Mouse (Mus musculus): ENCODE measurements around the gene Rgmb. TPM values are rescaled to one million over a fixed set of nuclear protein-coding genes. Genes with fewer than 3 reads are reported as not detected.

Rgmb gene
- polyA plus RNA-seq, 1 experiment from 2014 or later, result 53.7 TPM

- 88% methylated on average over 4 of the region's 4 CpGs for WGBS
- Histone ChIP-seq H3K4me3 (replicated peaks) (no peak overlapping the region), H3K9ac (replicated peaks) (no peak overlapping the region), H3K4me2 (no peak overlapping the region), H3K27me3 (replicated peaks) (no peaks in the 10 kb centered on the region), H3K4me1 (peaks cover 64% of the 10 kb centered on the region), H3K27ac (replicated peaks) (no peak overlapping the region), H3K9me3 (replicated peaks) (no peaks in the 10 kb centered on the region), H3K36me3 (no peaks in the 10 kb centered on the region)
- ATAC-seq (ENCODE audit: low FRiP score), result no peak
These were observed 9.1 kb downstream of the Rgmb start for GRCm38 (mm10) chr17:15821706-15822105.

- Histone ChIP-seq H3K27ac (replicated peaks) (no peak overlapping the region), H3K9me3 (replicated peaks) (no peaks in the 10 kb centered on the region), H3K36me3 (no peaks in the 10 kb centered on the region), H3K4me2 (peak overlapping the region; percentile 7; the same call in 1 of the 2 replicates), H3K27me3 (replicated peaks) (no peaks in the 10 kb centered on the region), H3K9ac (replicated peaks) (no peak overlapping the region), H3K4me1 (peaks cover 65% of the 10 kb centered on the region), H3K4me3 (replicated peaks) (no peak overlapping the region)
- no peak for ATAC-seq (ENCODE audit: low FRiP score)
- WGBS, result 82% methylated on average over 10 of the region's 10 CpGs
These were observed 10.1 kb downstream of the Rgmb start for GRCm38 (mm10) chr17:15820761-15821160.

GRCm38 (mm10) chr17:15820146-15820545, 10.7 kb downstream of the Rgmb start:
- Histone ChIP-seq H3K9me3 (replicated peaks) (no peaks in the 10 kb centered on the region), H3K9ac (replicated peaks) (no peak overlapping the region), H3K4me2 (peak overlapping the region; percentile 10; the same call in 1 of the 2 replicates), H3K27ac (replicated peaks) (no peak overlapping the region), H3K4me3 (replicated peaks) (no peak overlapping the region), H3K27me3 (replicated peaks) (no peaks in the 10 kb centered on the region), H3K4me1 (peaks cover 71% of the 10 kb centered on the region), H3K36me3 (no peaks in the 10 kb centered on the region)
- WGBS, result 43% methylated on average over 6 of the region's 6 CpGs
- ATAC-seq (ENCODE audit: low FRiP score), result no peak

GRCm38 (mm10) chr17:15818372-15818771, 12.5 kb downstream of the Rgmb start:
- no peak overlapping the region for H3K27ac ChIP-seq (replicated peaks)
- no peaks in the 10 kb centered on the region for H3K36me3 ChIP-seq
- H3K9ac ChIP-seq (replicated peaks), result no peak overlapping the region
- 77% methylated on average over 8 of the region's 8 CpGs for WGBS
- H3K4me3 ChIP-seq (replicated peaks), result no peak overlapping the region
- peaks cover 71% of the 10 kb centered on the region for H3K4me1 ChIP-seq
- H3K4me2 ChIP-seq, result no peak overlapping the region
- no peaks in the 10 kb centered on the region for H3K27me3 ChIP-seq (replicated peaks)
- H3K9me3 ChIP-seq (replicated peaks), result no peaks in the 10 kb centered on the region
- ATAC-seq (ENCODE audit: low FRiP score), result no peak

- H3K9ac ChIP-seq (replicated peaks), result 0 out of 2 replicates have a peak overlapping the region, but pooled peaks have one; percentile 15
- no peaks in the 10 kb centered on the region for H3K27me3 ChIP-seq (replicated peaks)
- no peak overlapping the region for H3K4me2 ChIP-seq
- no peak for ATAC-seq (ENCODE audit: low FRiP score)
- WGBS, result 94% methylated on average over 2 of the region's 2 CpGs
- no peaks in the 10 kb centered on the region for H3K9me3 ChIP-seq (replicated peaks)
- H3K4me3 ChIP-seq (replicated peaks), result no peak overlapping the region
- peaks cover 72% of the 10 kb centered on the region for H3K4me1 ChIP-seq
- no peak overlapping the region for H3K27ac ChIP-seq (replicated peaks)
- no peaks in the 10 kb centered on the region for H3K36me3 ChIP-seq
These were observed 13.2 kb downstream of the Rgmb start for GRCm38 (mm10) chr17:15817634-15818033.

- 92% methylated on average over 5 of the region's 5 CpGs for WGBS
- H3K27ac ChIP-seq (replicated peaks), result no peak overlapping the region
- no peak overlapping the region for H3K4me2 ChIP-seq
- ATAC-seq (ENCODE audit: low FRiP score), result no peak
- H3K9me3 ChIP-seq (replicated peaks), result no peaks in the 10 kb centered on the region
- peaks cover 73% of the 10 kb centered on the region for H3K4me1 ChIP-seq
- H3K9ac ChIP-seq (replicated peaks), result no peak overlapping the region
- H3K36me3 ChIP-seq, result no peaks in the 10 kb centered on the region
- no peaks in the 10 kb centered on the region for H3K27me3 ChIP-seq (replicated peaks)
- no peak overlapping the region for H3K4me3 ChIP-seq (replicated peaks)
These were observed 13.8 kb downstream of the Rgmb start for GRCm38 (mm10) chr17:15817096-15817450.

- no peaks in the 10 kb centered on the region for H3K27me3 ChIP-seq (replicated peaks)
- peaks cover 75% of the 10 kb centered on the region for H3K4me1 ChIP-seq
- no peak overlapping the region for H3K27ac ChIP-seq (replicated peaks)
- ATAC-seq (ENCODE audit: low FRiP score), result no peak
- WGBS, result 85% methylated on average over 10 of the region's 11 CpGs
- no peaks in the 10 kb centered on the region for H3K36me3 ChIP-seq
- H3K4me3 ChIP-seq (replicated peaks), result no peak overlapping the region
- H3K4me2 ChIP-seq, result no peak overlapping the region
- no peak overlapping the region for H3K9ac ChIP-seq (replicated peaks)
- H3K9me3 ChIP-seq (replicated peaks), result no peaks in the 10 kb centered on the region
These were observed 14.3 kb downstream of the Rgmb start for GRCm38 (mm10) chr17:15816379-15817095.

GRCm38 (mm10) chr17:15815312-15816018, 15.4 kb downstream of the Rgmb start:
- Histone ChIP-seq H3K4me2 (no peak overlapping the region), H3K9me3 (replicated peaks) (no peaks in the 10 kb centered on the region), H3K27me3 (replicated peaks) (no peaks in the 10 kb centered on the region), H3K9ac (replicated peaks) (no peak overlapping the region), H3K4me1 (peaks cover 76% of the 10 kb centered on the region), H3K36me3 (no peaks in the 10 kb centered on the region), H3K4me3 (replicated peaks) (no peak overlapping the region), H3K27ac (replicated peaks) (no peak overlapping the region)
- no peak for ATAC-seq (ENCODE audit: low FRiP score)
- WGBS, result 90% methylated on average over 10 of the region's 10 CpGs

- H3K9ac ChIP-seq (replicated peaks), result no peak overlapping the region
These were observed 17.1 kb downstream of the Rgmb start for GRCm38 (mm10) chr17:15813658-15814212.

GRCm38 (mm10) chr17:15812136-15812778, 18.6 kb downstream of the Rgmb start:
- Histone ChIP-seq H3K9me3 (replicated peaks) (no peaks in the 10 kb centered on the region), H3K4me3 (replicated peaks) (no peak overlapping the region), H3K27ac (replicated peaks) (no peak overlapping the region), H3K27me3 (replicated peaks) (no peaks in the 10 kb centered on the region), H3K36me3 (0 out of 2 replicates have a peak, but pooled peaks cover under 1% of the 10 kb centered on the region), H3K4me2 (no peak overlapping the region), H3K9ac (replicated peaks) (no peak overlapping the region), H3K4me1 (peaks cover 80% of the 10 kb centered on the region)
- no peak for ATAC-seq (ENCODE audit: low FRiP score)
- WGBS, result 75% methylated on average over 13 of the region's 13 CpGs

More at GRCm38 (mm10) chr17:15813658-15814212, 17.1 kb downstream of the Rgmb start:
- Histone ChIP-seq H3K36me3 (no peaks in the 10 kb centered on the region), H3K27ac (replicated peaks) (0 out of 2 replicates have a peak overlapping the region, but pooled peaks have one; percentile 51), H3K4me1 (peaks cover 79% of the 10 kb centered on the region), H3K4me2 (0 out of 2 replicates have a peak overlapping the region, but pooled peaks have one; percentile 2), H3K4me3 (replicated peaks) (no peak overlapping the region), H3K9me3 (replicated peaks) (no peaks in the 10 kb centered on the region), H3K27me3 (replicated peaks) (no peaks in the 10 kb centered on the region)
- WGBS, result 63% methylated on average over 3 of the region's 3 CpGs
- ATAC-seq (ENCODE audit: low FRiP score), result no peak

- Histone ChIP-seq H3K4me2 (no peak overlapping the region), H3K9ac (replicated peaks) (no peak overlapping the region), H3K27ac (replicated peaks) (no peak overlapping the region), H3K9me3 (replicated peaks) (no peaks in the 10 kb centered on the region), H3K27me3 (replicated peaks) (no peaks in the 10 kb centered on the region), H3K4me3 (replicated peaks) (no peak overlapping the region), H3K36me3 (peaks cover 15% of the 10 kb centered on the region; the same call in 1 of the 2 replicates), H3K4me1 (peaks cover 75% of the 10 kb centered on the region)
- ATAC-seq (ENCODE audit: low FRiP score), result no peak
- 46% methylated on average over 2 of the region's 2 CpGs for WGBS
These were observed 20.9 kb downstream of the Rgmb start for GRCm38 (mm10) chr17:15809949-15810348.
